Mouse (Mus musculus) embryonic facial prominence, embryonic 11.5 days (tissue): ENCODE measurements around the gene Atp1b3. TPM values are rescaled to one million over a fixed set of nuclear protein-coding genes. Genes with fewer than 3 reads are reported as not detected.

Experiments used
- ATAC-seq: fragments of 200-750 bp; cut with Nextera tagmentation; replicated peaks from 2 replicates; pipeline ENCODE4 v1.8.0; 2017; ENCODE audit warnings: low read depth; ENCODE audit not compliant: insufficient number of reproducible peaks, low FRiP score, low TSS enrichment
- DNase-seq: peaks from one replicate; pipeline ENCODE4 v3.0.0-alpha.2; 2015; ENCODE audit warnings: low spot score
- H3K27ac ChIP-seq: fragments of 300-500 bp; sonication (generic); replicated peaks from 2 replicates; pipeline ENCODE4 v1.5.1; 2014; ENCODE audit warnings: mild to moderate bottlenecking, low read depth, low read length, control low read depth
- H3K27me3 ChIP-seq: fragments of 300-500 bp; sonication (generic); 2 replicates; pipeline ENCODE4 v1.6.1; 2014; ENCODE audit warnings: mild to moderate bottlenecking, low read length, moderate library complexity, mixed read lengths; ENCODE audit not compliant: control insufficient read depth, insufficient read depth
- H3K36me3 ChIP-seq: fragments of 300-500 bp; sonication (generic); replicated peaks from 2 replicates; pipeline ENCODE4 v1.6.1; 2014; ENCODE audit warnings: low read depth, mild to moderate bottlenecking, low read length, moderate library complexity, mixed read lengths; ENCODE audit not compliant: control insufficient read depth, insufficient read depth
- H3K4me1 ChIP-seq: fragments of 300-500 bp; sonication (generic); 2 replicates; pipeline ENCODE4 v1.6.1; 2014; ENCODE audit warnings: low read length, mixed read lengths; ENCODE audit not compliant: control insufficient read depth, insufficient read depth
- H3K4me2 ChIP-seq: fragments of 300-500 bp; sonication (generic); 2 replicates; pipeline ENCODE4 v1.6.1; 2014; ENCODE audit warnings: low read depth, mild to moderate bottlenecking, control low read depth, low read length, moderate library complexity
- H3K4me3 ChIP-seq: fragments of 300-500 bp; sonication (generic); 2 replicates; pipeline ENCODE4 v1.5.1; 2014; ENCODE audit warnings: low read depth, low read length, control low read depth
- H3K9ac ChIP-seq: fragments of 300-500 bp; sonication (generic); replicated peaks from 2 replicates; pipeline ENCODE4 v1.6.1; 2014; ENCODE audit warnings: mild to moderate bottlenecking, control low read depth, low read length
- H3K9me3 ChIP-seq: fragments of 300-500 bp; sonication (generic); replicated peaks from 2 replicates; pipeline ENCODE4 v1.6.1; 2016; ENCODE audit warnings: mild to moderate bottlenecking, low read length, inconsistent platforms, mixed read lengths; ENCODE audit not compliant: control insufficient read depth
- WGBS: fragments of 180-500 bp; shearing (Covaris S2); extraction: QIAGEN DNeasy Blood & Tissue Kit; methylation state at CpG from one replicate; pipeline ENCODE4 v1.1.7; 2014; 5-methylcytosine and 5-hydroxymethylcytosine counted together
- polyA plus RNA-seq: library from polyadenylated mRNA; unstranded; fragments of >200 nt; fragmentation: Nextera tagmentation; extraction: Ambion mirVana; gene quantifications from 2 replicates; pipeline ENCODE4 v1.2.1, GENCODE M21; 2014

Gene Atp1b3
- polyA plus RNA-seq, 1 experiment from 2014 or later = 171 TPM

DNA sequence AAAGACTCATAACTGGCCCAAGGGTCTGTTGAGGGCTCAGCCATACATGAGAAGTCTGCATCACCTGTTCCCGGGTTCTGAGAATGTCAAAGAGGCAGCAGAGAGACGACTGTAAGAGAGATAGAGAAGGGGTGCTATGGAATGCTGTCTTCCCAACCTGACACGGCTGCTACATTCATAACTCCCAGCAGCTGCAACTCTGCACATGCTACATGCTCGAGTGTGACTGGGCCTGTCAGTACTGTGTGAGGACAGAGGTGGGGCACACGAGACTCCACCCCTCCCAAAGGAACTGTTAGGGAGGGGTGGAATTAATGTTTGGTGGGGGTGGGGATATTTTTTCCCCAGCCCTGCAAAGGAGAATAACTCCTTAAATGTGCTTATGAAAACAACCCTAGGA, 14.5 kb upstream of the Atp1b3 start:
- DNase-seq (no peak), ATAC-seq (no peak)
- H3K4me2 ChIP-seq = no peak overlapping the region
- no peaks in the 10 kb centered on the region for H3K9me3 ChIP-seq
- H3K9ac ChIP-seq = no peak overlapping the region
- H3K27me3 ChIP-seq = no peaks in the 10 kb centered on the region
- no peak overlapping the region for H3K4me3 ChIP-seq
- no peak overlapping the region for H3K27ac ChIP-seq
- no peaks in the 10 kb centered on the region for H3K36me3 ChIP-seq
- 73% methylated on average over 5 of the region's 5 CpGs for WGBS
- H3K4me1 ChIP-seq = no peaks in the 10 kb centered on the region

DNA sequence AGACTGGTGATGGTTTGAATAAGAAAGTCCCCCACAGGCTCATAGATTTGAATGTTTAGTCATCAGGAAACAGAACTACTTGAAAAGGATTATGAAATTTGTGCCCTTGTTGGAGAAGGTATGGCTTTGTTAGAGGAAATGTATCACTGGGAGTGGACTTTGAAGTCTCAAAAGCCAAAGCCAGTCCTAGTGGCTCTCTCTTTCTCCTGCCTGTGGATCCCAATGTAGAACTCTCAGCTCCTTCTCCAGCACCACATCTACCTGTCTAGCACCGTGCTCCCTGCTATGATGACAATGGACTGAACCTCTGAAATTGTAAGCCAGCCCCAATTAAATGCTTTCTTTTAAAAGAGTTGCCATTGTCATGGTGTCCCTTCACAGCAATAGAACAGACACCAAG, 12.9 kb upstream of the Atp1b3 start:
- Histone ChIP-seq H3K4me3 (no peak overlapping the region), H3K36me3 (no peaks in the 10 kb centered on the region), H3K9ac (no peak overlapping the region), H3K9me3 (no peaks in the 10 kb centered on the region), H3K4me1 (no peaks in the 10 kb centered on the region), H3K27me3 (no peaks in the 10 kb centered on the region), H3K4me2 (no peak overlapping the region), H3K27ac (no peak overlapping the region)
- DNase-seq (no peak), ATAC-seq (no peak)
- WGBS = 90% methylated on average over 1 of the region's 1 CpGs

DNA sequence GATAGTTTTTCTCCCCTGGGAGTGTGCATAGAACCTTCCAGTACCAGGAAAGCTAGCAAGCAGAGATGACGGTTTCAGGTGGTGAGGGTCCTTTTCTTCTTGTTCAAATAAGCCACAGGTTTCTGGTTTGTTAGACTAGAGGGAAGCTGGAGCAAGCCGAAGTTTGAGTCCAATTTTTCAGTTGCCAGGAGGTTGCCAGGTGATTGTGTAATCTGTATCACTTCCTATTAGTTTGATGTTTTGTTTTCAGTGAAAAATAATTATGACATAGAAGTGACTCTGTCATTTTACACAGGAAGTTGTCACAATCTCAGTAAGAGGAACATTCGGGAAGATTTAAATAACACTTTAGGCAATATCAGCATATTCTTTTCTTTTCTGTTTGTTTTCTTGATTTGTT, 11.6 kb upstream of the Atp1b3 start:
- H3K27me3 ChIP-seq = no peaks in the 10 kb centered on the region
- no peak overlapping the region for H3K4me2 ChIP-seq
- WGBS = 86% methylated on average over 3 of the region's 3 CpGs
- no peaks in the 10 kb centered on the region for H3K9me3 ChIP-seq
- H3K27ac ChIP-seq = no peak overlapping the region
- no peak for DNase-seq
- no peaks in the 10 kb centered on the region for H3K4me1 ChIP-seq
- H3K36me3 ChIP-seq = no peaks in the 10 kb centered on the region
- H3K9ac ChIP-seq = no peak overlapping the region
- no peak for ATAC-seq
- H3K4me3 ChIP-seq = no peak overlapping the region

DNA sequence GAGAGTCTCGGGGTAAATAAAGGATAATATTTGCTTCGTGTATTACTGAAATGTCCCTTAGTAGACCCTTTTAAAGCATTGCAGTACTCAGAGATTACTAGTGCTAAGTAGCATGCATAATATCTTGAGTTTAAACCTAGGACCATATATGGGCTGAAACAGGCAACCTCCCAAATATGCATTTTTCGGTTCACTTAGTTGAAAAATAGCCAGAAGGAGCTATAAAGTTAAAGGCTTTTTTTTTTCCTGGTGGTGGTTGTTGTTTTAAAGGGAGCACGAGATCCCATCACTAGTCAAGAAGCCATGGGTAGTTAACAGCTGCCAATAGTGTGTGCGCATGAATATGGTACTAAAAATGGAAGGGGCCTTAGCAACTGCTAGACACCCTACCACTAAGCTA, 6.8 kb upstream of the Atp1b3 start:
- Histone ChIP-seq H3K4me3 (no peak overlapping the region), H3K4me2 (no peak overlapping the region), H3K27me3 (no peaks in the 10 kb centered on the region), H3K9me3 (no peaks in the 10 kb centered on the region), H3K4me1 (no peaks in the 10 kb centered on the region), H3K27ac (no peak overlapping the region), H3K9ac (no peak overlapping the region), H3K36me3 (no peaks in the 10 kb centered on the region)
- WGBS = 86% methylated on average over 5 of the region's 5 CpGs
- DNase-seq (no peak), ATAC-seq (no peak)

DNA sequence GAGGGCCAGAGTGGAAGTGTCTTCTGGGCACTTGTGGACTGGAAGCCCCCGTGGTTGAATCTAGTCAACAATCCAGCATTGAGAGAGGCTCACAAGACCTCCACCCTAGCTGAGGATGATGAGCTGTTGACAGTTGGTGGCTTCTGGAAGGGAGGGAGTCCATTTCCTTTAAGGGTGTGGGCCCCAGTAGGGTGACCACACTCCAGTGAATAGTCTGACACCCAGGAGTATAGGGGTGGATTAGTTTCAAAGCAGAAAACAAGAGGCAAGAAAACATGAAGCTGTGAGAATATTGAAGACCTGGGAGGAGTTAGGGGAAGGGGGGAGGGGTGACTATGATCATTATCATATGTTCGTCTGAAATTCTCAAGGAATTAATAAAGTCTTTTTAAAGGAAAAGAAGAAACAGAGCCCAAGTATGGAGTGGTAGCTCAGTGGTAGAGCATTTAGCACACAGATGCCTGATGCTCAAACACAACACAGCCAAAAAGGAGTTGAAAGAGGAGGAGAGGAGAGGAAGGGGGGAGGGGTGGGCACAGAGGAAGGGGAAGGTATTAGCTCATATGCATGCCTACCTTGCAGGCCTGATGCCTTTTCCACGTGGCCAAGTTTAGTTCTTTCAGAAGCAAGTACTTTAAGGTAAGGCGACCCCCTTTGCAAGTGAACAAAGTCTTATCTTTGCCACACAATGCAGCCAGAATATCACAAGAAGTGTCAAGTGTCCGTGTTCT, 5.6 kb upstream of the Atp1b3 start:
- ATAC-seq (no peak), DNase-seq (no peak)
- 58% methylated on average over 5 of the region's 5 CpGs for WGBS
- H3K36me3 ChIP-seq = no peaks in the 10 kb centered on the region
- H3K27me3 ChIP-seq = no peaks in the 10 kb centered on the region
- H3K4me3 ChIP-seq = no peak overlapping the region
- no peaks in the 10 kb centered on the region for H3K9me3 ChIP-seq
- no peak overlapping the region for H3K27ac ChIP-seq
- H3K9ac ChIP-seq = no peak overlapping the region
- H3K4me1 ChIP-seq = no peaks in the 10 kb centered on the region
- no peak overlapping the region for H3K4me2 ChIP-seq

DNA sequence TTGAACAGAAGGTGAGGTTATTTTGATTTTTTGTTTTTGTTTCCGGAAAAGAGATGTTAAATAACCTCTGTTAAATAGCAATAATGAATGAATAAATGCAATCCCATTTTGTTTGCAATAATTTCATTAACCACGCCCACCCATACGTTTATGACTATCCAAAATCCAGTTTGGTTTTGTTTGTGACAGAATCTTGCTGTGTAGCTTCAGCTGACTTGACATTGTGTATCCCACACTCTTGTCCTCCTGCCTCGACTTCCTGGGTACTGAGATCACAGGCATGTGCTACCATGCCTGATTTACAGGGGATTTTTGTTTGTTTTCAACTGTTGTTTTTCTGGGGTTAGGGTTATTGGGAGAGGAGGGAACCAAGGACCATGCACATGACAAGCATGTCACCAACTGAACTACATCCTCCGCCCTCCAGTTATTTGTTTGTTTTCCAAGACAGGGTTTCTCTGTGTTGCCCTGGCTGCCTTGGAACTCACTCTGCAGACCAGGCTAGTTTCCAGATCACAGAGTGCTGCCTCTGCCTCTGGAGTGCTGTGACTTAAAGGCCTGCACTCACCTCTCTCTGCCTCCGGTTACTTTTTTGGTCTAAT, 1.1 kb upstream of the Atp1b3 start:
- Histone ChIP-seq H3K9me3 (no peaks in the 10 kb centered on the region), H3K4me3 (no peak overlapping the region), H3K4me2 (no peak overlapping the region), H3K9ac (no peak overlapping the region), H3K36me3 (no peaks in the 10 kb centered on the region), H3K4me1 (peaks cover 4% of the 10 kb centered on the region; the same call in 1 of the 2 replicates), H3K27me3 (no peaks in the 10 kb centered on the region), H3K27ac (no peak overlapping the region)
- no peak for ATAC-seq
- WGBS = 66% methylated on average over 6 of the region's 6 CpGs
- DNase-seq = no peak

DNA sequence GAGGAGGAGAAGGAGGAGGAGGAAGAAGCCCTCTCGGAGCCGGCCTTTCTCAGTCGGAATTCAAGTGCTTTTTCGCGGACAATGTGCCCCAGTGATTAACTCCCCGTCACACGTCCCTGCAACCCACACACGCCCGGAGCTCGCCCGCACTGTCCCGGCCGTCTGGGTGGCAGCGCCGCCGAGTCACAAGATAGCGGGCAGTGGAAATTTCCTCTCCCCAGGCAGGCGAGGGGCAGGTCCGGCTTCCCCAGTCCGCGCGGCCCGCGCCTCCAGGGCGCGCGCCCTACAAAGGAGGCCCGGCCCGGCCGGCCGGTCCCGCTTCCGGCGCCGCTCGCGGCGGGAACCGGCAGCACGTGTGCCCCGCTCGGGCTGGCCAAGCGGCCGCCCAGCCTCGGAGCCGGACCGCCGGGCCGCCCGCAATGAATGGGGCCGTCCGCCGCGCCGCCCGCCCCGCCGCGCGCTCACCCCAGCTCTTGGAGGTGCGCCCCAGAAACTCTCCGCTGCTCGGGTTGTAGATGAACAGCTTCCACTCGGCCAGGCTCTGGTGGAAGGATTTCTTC, 581 bp downstream of the Atp1b3 start:
- H3K27me3 ChIP-seq = no peaks in the 10 kb centered on the region
- WGBS = under 1% methylated on average over 58 of the region's 64 CpGs
- H3K9ac ChIP-seq = peak overlapping the region; percentile 89
- DNase-seq = peak; percentile 68
- H3K4me1 ChIP-seq = peaks cover 4% of the 10 kb centered on the region; the same call in 1 of the 2 replicates
- H3K4me3 ChIP-seq = peak overlapping the region; percentile 88
- peak overlapping the region; percentile 95 for H3K27ac ChIP-seq
- no peaks in the 10 kb centered on the region for H3K36me3 ChIP-seq
- H3K4me2 ChIP-seq = peak overlapping the region; percentile 46
- no peaks in the 10 kb centered on the region for H3K9me3 ChIP-seq
- ATAC-seq = peak; percentile 63

DNA sequence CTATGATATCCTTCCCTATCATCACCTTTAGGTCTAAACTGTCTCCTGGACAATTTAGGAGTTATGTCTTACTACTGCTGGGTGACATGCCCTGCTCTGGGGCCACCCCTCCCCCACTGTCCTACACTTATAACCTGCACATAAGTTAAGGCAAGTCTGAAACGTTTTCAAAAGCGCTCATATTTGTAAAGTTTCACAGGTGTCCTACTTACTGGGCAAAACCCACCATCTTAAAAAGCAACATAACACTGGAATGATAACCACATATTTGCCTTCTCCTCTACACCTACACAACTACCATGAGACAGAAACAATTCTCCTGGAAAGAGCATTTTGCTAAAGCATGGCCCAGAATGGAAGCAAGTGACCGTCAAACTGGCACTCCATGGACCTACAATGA, 4.2 kb downstream of the Atp1b3 start:
- Histone ChIP-seq H3K27me3 (no peaks in the 10 kb centered on the region), H3K4me3 (no peak overlapping the region), H3K9me3 (no peaks in the 10 kb centered on the region), H3K36me3 (no peaks in the 10 kb centered on the region), H3K4me2 (no peak overlapping the region), H3K4me1 (peaks cover 4% of the 10 kb centered on the region; the same call in 1 of the 2 replicates), H3K9ac (no peak overlapping the region), H3K27ac (no peak overlapping the region)
- no peak for ATAC-seq
- no peak for DNase-seq
- 85% methylated on average over 3 of the region's 3 CpGs for WGBS
